Mouse (Mus musculus) Patski (cell line): Measurements from ENCODE around the gene Car5a. TPM values are rescaled to one million over a fixed set of nuclear protein-coding genes. Genes with fewer than 3 reads are reported as not detected.
A peak's percentile ranks its signal among the peaks of the same experiment; 100 is the strongest.

Source experiments
- ATAC-seq: fragments of 100-300 bp; one replicate; pipeline ENCODE4 v1.8.0; 2021
- CTCF ChIA-PET: fragments of 350-600 bp; sonication (Branson Sonifier 250); formaldehyde crosslinking; loops from one replicate; lab custom pipeline; 2022; ENCODE audit warnings: inconsistent platforms; lab: Charles Lee
- POLR2A ChIA-PET: fragments of 350-600 bp; sonication (Branson Sonifier 250); formaldehyde crosslinking; loops from one replicate; lab custom pipeline; 2022; ENCODE audit warnings: antibody characterized with exemption, inconsistent platforms; lab: Charles Lee
- DNase-seq: peaks from one replicate; pipeline ENCODE4 v3.0.0-alpha.2; 2011; ENCODE audit warnings: low read depth, low spot score
- H3K27me3 ChIP-seq: fragments of 371-371 bp; one replicate; pipeline ENCODE4 v1.5.1; 2021
- CTCF ChIP-seq: fragments of 100-300 bp; IDR thresholded peaks from one replicate; pipeline ENCODE4 v1.5.1; 2021
- in situ Hi-C: fragments of 300-500 bp; cut with MboI; formaldehyde crosslinking; loops from 3 replicates; pipeline ENCODE4 v1.11.1; 2018; ENCODE audit warnings: low pct_unique_long_range_greater_than_20kb, mixed read lengths
- polyA plus RNA-seq: library from polyadenylated mRNA; unstranded; gene quantifications from one replicate; pipeline ENCODE4 v1.2.3, GENCODE M21; 2021

Car5a gene
- polyA plus RNA-seq, 1 experiment from 2014 or later: not detected

- ATAC-seq (peak; percentile 78), DNase-seq (peak; percentile 98)
- in situ Hi-C loops: loop anchor here (25.0 kb wide), 1 partner anchor 238 kb away; no protein-coding TSS in a partner anchor
- no peaks in the 10 kb centered on the region for H3K27me3 ChIP-seq
- CTCF ChIA-PET: no interaction called here
- no peak for TF ChIP-seq CTCF
- POLR2A ChIA-PET: no interaction called here
Measured at GRCm38 (mm10) chr8:121949941-121950748, 5.4 kb upstream of the Car5a start.

GRCm38 (mm10) chr8:121949222-121949800 is 4.6 kb upstream of the Car5a start, which contains the start of gene Banp:
Banp (plus strand) TSS chr8:121949750.
- ATAC-seq: no peak
- in situ Hi-C loops: loop anchor here (25.0 kb wide), 1 partner anchor 237 kb away; no protein-coding TSS in a partner anchor
- H3K27me3 ChIP-seq: no peaks in the 10 kb centered on the region
- CTCF ChIA-PET: interaction anchor here (1.3 kb wide), 1 partner anchor 16 kb away, joined by 4 read pairs; no protein-coding TSS in a partner anchor
- DNase-seq: no peak
- POLR2A ChIA-PET: no interaction called here
- no peak for TF ChIP-seq CTCF

- in situ Hi-C loops: loop anchor here (25.0 kb wide), 1 partner anchor 236 kb away; no protein-coding TSS in a partner anchor
- DNase-seq: no peak
- no peaks in the 10 kb centered on the region for H3K27me3 ChIP-seq
- ChIA-PET CTCF (interaction anchor here (0.9 to 1.4 kb wide), 3 partner anchors 14 to 23 kb away, joined by 4 to 6 read pairs (median 4); no protein-coding TSS in a partner anchor), POLR2A (interaction anchor here (1.7 kb wide), 1 partner anchor 14 kb away, joined by 4 read pairs; no protein-coding TSS in a partner anchor)
- no peak for ATAC-seq
- TF ChIP-seq CTCF: no peak
Measured at GRCm38 (mm10) chr8:121948321-121949145, 3.8 kb upstream of the Car5a start.

GRCm38 (mm10) chr8:121947753-121948141 is 3.0 kb upstream of the Car5a start:
- no peak for ATAC-seq
- no peak for TF ChIP-seq CTCF
- POLR2A ChIA-PET: interaction anchor here (1.7 kb wide), 1 partner anchor 13 kb away, joined by 4 read pairs; no protein-coding TSS in a partner anchor
- no peak for DNase-seq
- no peaks in the 10 kb centered on the region for H3K27me3 ChIP-seq
- in situ Hi-C loops: loop anchor here (25.0 kb wide), 1 partner anchor 235 kb away; no protein-coding TSS in a partner anchor
- CTCF ChIA-PET: interaction anchor here (0.9 to 1.4 kb wide), 3 partner anchors 13 to 22 kb away, joined by 4 to 6 read pairs (median 4); no protein-coding TSS in a partner anchor

DNA sequence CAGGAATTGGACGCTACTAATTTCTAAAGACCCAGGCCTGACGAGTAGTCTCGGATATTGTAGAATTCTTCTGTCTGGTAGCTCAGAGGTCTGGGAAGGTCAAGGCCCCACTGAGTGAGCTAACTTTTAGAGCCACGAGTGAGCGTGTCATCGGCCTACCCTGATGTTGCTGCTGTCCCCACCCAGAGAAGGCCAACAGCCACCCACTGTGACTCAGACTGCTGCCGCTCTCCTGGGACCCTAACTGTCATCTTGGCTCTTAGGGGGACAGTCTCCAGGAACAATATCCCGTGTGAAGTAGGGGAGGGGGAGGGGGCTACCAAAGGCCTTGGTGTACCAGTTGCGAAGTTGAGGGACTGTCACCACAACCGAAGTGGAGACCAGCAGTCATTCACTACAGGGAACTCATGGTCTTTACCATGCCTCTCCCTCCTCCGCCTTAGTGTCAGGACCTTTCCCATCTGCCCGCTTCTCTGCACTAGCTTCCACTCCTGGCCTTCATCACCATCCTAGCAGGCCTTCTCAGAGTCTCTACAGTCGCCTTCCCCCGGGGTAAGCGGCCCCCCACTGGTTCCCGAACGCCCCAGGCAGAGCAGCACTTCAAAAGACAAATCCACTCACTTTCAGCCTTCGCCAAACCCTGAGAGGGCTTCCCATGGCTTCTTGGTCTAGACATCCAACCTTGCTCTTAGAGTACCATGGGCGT is 2.5 kb upstream of the Car5a start:
- POLR2A ChIA-PET: interaction anchor here (0.6 to 1.7 kb wide), 2 partner anchors 12 to 71 kb away, joined by 3 to 4 read pairs; no protein-coding TSS in a partner anchor
- no peak for DNase-seq
- CTCF ChIA-PET: interaction anchor here (0.9 to 1.4 kb wide), 2 partner anchors 12 to 21 kb away, joined by 4 to 6 read pairs; no protein-coding TSS in a partner anchor
- ATAC-seq: no peak
- in situ Hi-C loops: loop anchor here (25.0 kb wide), 1 partner anchor 235 kb away; no protein-coding TSS in a partner anchor
- TF ChIP-seq CTCF: no peak
- no peaks in the 10 kb centered on the region for H3K27me3 ChIP-seq

GRCm38 (mm10) chr8:121946351-121946750 is 1.6 kb upstream of the Car5a start:
- DNase-seq (no peak), ATAC-seq (no peak)
- in situ Hi-C loops: loop anchor here (25.0 kb wide), 1 partner anchor 234 kb away; no protein-coding TSS in a partner anchor
- ChIA-PET CTCF (no interaction called here), POLR2A (no interaction called here)
- no peak for TF ChIP-seq CTCF
- H3K27me3 ChIP-seq: no peaks in the 10 kb centered on the region

DNA sequence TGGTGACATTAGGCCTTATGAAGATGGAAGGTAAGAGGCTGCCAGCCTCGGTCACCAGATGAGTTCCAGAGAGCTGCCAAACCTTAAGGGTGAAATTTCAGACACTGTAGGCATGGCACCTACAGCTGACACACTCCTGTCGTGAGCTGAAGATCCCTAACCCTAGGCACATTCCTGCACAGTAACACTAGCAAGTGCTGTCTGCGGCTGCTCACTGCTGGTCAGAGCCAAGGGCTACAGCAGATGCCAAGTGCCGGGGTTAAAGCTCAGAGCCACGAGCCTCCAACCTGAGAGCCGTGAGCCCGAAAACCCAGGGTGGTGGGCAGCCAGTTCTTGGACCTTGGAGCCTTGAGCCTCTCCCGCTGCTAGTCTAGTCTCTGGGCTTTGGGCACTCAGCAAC is 988 bp downstream of the Car5a start:
- in situ Hi-C loops: loop anchor here (25.0 kb wide), 1 partner anchor 231 kb away; no protein-coding TSS in a partner anchor
- TF ChIP-seq CTCF: no peak
- ATAC-seq (no peak), DNase-seq (no peak)
- ChIA-PET POLR2A (interaction anchor here (0.7 kb wide), 1 partner anchor 62 kb away, joined by 3 read pairs; no protein-coding TSS in a partner anchor), CTCF (interaction anchor here (1.1 kb wide), 1 partner anchor 9 kb away, joined by 3 read pairs; no protein-coding TSS in a partner anchor)
- H3K27me3 ChIP-seq: no peaks in the 10 kb centered on the region

DNA sequence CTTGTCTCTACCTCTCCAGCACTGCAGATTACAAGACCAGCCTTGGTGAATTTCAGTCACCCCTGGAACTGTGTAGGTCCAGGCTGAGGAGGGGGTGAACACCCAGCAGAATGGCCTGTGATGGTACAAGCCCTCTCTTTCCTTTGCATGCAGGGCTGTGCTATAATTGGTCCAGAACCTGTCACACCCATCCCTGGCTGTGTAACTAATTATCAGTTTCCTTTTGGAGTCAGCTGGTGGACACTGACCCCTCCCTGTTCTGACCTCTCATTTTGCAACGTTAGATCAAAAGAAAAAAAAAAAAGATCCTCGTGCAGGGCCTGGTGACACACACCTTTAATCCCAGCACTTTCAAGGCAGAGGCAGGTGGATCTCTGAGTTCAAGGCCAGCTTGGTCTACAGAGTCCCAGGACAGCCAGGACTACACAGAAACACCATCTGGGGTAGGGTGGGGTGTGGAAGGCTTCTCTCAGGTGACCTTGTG is 1.6 kb downstream of the Car5a start:
- ATAC-seq (no peak), DNase-seq (no peak)
- TF ChIP-seq CTCF: no peak
- in situ Hi-C loops: loop anchor here (25.0 kb wide), 1 partner anchor 231 kb away; no protein-coding TSS in a partner anchor
- ChIA-PET POLR2A (no interaction called here), CTCF (interaction anchor here (1.1 kb wide), 1 partner anchor 8 kb away, joined by 3 read pairs; no protein-coding TSS in a partner anchor)
- H3K27me3 ChIP-seq: no peaks in the 10 kb centered on the region

- no peak for TF ChIP-seq CTCF
- in situ Hi-C loops: loop anchor here (25.0 kb wide), 1 partner anchor 226 kb away; no protein-coding TSS in a partner anchor
- CTCF ChIA-PET: interaction anchor here (1.7 kb wide), 1 partner anchor 89 kb away, joined by 4 read pairs; no protein-coding TSS in a partner anchor
- POLR2A ChIA-PET: no interaction called here
- ATAC-seq (no peak), DNase-seq (no peak)
- no peaks in the 10 kb centered on the region for H3K27me3 ChIP-seq
Measured at GRCm38 (mm10) chr8:121938732-121939131, 6.0 kb downstream of the Car5a start.
